Mouse (Mus musculus): ENCODE data around the gene Sgsm2.
"Not testable (repeated sequence)": the region's sequence is repeated elsewhere in the genome, so short reads cannot be mapped to it uniquely, and the experiment has no call there.

Sgsm2 gene

DNA sequence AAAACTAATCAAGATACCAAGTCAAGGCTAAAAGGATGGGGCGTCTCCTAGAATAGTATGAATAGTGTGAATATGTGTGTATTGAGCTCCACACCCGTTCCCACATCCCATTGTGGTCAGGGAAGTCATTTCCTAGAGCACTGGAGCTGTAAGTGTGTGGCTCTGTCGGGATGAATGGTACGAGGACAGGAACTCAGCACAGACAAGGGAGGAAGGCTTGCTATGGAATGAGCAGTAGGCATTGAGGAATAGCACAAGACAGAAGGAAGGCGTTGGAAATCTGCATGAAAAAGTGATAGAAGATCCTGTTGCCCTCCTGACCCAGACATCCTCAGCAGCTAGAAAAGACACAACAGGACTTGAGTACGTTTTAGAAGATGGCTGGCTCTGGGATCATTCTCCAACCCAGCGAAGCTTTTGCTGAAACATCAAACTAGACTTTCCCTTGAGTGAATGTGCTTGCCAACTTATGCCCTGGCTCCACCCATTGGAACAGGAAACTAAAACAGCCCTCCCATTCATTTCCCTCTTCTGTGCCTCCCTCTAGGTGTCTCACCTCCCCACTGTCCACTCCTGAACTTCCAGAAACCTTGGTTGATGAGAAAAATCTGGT, 69.0 kb downstream of the Sgsm2 start:
- no peak for DNase-seq

DNA sequence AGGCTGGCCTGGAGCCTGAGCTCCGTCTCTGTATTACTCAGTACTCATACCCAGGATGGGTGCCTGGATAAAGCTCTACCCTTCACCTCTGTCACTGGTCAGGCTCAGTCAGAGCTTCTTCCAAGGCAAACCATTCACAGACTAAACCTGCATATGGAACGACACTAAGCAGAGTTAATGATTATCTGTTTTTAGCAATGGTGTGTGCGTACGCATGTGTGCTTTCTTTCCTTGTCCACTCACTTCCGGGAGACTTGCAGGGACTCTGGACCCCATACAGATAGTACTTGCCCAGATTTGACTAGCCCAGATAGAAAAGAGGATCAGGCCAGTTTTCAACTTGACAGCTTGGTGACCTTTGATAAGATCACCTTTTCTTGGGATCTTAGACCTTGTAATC, 70.2 kb downstream of the Sgsm2 start:
- no peak for DNase-seq

DNA sequence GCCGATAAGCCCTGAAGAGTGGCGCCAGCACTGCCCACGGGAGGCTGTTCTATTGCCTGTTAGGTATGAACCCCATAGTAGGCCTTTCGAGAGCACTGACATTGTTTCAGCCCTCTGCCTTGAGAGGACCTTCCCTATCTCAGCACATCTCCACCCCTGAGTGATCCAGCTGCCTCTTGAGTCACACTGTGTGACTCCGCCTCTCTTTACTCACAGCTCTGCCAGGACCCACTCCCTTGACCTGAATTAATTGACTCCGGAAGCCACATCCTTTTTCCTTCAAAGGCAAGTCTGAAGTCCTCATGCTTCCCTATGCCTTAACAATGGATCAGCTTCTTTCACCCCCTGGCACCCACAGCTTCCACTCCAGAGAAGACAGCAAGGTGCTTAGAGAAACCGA, 70.7 kb downstream of the Sgsm2 start:
- peak; percentile 67 for DNase-seq

DNA sequence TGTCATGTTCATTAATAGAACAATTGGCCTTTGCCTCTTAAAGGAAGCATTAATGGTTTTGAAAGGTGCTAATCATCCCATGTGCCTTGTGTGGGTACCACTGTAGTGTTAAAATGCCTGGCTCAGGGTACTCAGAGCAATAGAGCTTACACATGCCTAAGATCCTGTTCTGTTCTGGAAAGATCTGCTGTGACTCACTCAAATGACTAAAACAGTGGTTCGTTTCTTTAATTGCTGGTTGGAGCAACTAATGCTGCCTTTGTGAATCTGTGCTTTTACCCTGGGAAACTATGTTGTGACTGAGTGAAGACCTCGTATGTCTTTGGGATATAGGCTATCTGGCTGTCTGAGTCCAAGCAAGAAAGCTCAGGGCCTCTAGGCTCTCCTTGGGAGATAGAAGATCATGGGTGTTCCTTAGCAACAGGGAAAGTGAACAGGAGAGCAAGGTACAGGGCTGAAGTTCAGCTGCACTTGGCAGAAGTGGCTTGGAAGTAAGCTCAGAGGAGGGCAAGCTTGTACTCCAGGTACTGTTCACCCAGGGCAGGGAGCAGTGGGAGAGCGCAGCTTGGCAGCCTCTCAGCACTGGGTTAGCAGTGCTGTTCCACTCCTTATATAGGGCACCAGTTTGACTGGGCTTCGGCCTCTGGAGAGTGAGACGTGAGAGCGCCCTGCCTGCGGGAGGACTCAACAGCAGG, 74.0 kb downstream of the Sgsm2 start:
- peak; percentile 81 for DNase-seq

DNA sequence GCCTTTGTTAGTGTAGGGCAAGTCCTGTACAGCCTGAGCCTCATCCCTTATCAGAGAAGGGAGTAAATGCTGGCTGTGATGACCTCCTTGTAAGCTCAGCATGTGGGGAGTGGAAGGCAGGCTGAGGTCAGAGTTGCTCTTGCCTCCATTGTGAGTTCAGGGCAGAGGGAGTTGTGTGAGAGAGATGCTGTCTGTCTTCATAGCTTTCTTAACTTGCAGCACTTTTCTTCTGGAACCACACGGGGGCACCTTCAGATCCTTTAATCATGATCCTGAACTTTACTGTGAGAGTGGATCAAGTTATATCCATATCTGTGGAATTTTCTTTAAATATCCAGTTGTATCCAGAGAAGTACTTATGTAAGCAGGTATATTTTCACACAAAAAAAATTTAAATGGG, 75.4 kb downstream of the Sgsm2 start:
- DNase-seq, result peak; percentile 64

DNA sequence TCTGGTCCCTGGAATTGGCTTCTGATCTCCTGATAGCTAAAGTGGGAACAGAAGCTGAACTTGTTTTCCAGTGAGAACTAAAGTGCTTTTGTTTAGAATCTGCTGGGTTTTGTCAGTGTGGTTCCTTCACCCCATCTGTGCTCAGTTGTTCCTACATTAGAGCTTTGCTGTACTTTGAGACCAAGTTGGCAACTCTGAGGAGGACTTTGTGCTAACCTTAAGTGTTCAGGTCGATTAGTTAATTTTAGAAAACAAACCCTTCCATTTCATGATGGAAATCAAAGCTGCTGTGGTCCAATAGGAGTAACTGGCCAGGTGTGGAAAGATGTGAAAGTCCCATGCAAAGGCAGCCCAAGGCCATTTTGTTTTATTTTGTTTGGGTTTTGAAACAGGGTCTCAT, 75.9 kb downstream of the Sgsm2 start:
- DNase-seq, result no peak

DNA sequence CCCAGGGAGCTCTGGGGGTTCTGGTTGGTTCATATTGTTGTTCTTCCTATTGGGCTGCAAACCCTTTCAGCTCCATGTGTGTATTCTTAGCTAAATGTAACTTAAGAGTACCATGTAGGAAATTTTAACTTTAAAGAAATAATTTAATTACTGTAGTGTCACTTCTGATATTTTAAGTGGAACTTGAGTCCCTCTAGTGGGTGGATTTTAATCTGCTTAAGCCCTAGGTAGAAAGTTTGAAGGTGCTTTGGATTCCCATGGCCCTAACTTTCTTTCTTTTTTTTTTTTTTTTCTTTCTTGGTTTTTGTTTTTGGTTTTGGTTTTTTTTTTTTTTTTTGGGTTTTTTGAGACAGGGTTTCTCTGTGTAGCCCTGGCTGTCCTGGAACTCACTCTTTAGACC, 81.1 kb downstream of the Sgsm2 start:
- DNase-seq, result no peak

DNA sequence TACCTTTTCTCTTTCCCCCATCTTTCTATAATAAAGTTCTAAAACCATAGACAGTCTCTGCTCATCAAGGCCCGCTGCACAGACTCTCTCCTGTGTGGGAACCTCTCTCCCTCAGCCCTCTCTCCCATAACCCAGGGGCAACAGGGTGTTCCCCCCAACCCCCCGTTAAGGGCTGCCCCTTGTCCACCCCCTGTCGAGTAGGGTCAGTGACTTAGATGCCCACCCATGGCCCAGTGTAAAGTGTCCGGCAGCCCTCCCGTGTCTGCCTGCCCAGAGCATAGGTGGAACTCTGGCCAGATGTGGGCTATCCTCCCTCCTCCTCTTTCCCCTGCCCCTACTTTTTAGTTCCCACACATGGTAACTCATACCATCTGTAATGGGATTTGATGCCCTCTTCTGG, 85.3 kb downstream of the Sgsm2 start:
- DNase-seq, result no peak

DNA sequence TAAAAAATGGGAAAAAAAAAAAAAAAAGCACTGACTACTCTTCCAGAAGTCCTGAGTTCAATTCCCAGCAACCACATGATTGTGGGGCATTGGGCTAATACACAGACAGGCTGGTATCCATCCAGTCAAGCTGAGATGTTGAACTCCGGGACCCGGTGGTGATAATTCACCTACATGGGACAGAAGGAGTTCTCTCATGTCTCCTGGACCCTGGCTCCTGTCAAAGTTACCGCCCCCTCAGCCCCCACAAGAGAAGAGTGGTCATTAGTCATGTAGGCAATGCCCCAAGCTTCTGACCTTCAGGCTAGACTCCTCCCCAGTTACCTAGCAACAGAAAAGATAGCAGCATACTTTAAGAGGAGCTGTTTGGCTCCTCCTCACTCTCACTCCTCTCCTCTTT, 85.8 kb downstream of the Sgsm2 start:
- DNase-seq, result not testable (repeated sequence)

DNA sequence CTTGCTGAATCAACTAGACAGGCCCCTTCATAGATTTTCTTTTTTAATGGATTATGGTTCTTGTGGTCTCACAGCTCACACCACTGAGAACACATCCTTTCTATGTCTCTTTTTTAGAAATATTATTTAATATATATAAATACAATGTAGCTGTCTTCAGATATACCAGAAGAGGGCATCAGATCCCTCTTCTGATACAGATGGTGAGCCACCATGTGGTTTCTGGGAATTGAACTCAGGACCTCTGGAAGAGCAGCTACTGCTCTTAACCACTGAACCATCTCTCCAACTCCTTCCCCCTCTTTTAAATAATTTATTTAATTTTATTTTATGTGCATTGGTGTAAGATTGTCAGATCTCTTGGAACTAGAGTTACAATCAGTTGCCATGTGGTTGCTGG, 86.7 kb downstream of the Sgsm2 start:
- no peak for DNase-seq

DNA sequence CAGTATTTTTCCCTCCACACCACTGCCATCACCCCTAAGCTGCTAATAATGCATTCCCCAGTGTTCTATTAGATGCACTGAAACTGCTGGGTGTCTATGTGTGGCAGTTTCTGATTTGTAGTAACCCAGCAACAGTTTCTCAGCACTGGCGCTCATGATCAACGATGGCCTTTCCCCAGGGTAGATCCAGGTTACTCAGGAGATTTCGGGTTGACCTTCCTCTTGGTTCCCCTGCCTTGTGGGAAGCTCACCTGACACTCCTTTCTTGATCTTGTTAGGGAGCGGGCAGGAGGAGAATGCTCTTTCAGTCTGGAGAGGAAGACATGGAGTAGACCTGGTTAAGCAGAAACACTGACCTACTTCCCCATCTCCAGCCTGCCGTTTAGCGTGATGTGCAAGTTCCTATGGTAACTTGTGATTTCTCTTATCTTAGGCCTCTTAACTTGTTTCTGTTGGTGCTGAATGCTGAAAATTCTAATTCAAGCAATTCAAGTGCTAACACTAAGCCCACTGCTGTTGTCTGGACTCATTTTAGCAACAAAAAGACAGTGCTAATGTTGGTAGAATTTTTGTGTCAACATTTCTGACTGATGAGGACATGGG, 88.5 kb downstream of the Sgsm2 start:
- DNase-seq, result no peak

DNA sequence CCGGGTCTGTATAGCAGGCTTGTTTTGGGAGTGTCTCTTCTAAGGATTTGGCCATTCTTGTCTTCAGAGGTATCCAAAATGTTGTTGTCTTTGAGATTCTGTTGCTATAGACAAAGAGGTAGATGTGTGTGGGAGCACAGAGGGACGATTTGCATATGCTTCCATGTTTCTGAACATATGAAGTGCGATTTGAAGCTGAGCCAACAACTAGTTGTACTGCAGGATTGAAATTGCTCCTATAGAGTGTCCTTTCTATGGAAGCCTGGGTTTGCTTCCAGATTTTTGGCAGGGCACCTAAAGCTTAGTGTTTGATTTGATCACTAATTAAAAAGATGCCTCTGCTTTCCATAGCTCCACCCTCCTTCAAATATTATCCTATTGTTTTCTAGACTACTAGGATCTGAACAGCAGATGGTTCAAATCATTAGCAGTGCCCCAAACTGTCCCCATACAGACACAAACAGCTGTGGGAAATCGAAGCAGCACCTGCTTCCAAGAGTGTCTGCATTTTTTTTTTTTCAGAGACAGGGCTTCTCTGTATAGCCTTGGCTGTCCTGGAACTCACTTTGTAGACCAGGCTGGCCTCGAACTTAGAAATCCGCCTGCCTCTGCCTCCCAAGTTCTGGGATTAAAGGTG, 89.5 kb downstream of the Sgsm2 start:
- no peak for DNase-seq

DNA sequence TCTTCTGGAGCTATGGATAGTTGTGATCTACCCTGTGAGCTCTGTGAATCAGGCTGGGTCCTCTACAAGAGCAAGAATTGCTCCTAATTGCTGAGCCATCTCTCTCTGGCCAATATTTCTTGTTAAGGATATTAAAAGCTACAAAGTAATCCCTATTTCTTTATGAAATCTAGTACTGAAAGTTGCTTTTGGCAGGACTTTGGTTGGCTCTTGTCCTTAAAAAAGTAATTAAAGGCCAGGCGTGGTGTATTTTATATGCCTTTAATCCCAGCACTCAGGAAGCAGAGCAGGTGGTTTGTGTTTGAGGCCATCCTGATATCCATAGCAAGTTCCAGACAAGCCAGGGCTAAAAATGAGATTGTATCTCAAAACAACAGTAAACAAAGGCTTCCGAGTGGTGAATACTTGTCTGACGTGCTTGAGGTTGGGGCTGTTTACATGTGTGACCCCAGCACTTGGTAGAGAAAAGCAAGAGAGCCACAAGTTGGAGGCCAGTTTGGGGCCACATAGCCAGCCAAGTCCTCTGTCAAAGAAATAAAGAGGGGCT, 92.7 kb downstream of the Sgsm2 start:
- peak; percentile 30 for DNase-seq

DNA sequence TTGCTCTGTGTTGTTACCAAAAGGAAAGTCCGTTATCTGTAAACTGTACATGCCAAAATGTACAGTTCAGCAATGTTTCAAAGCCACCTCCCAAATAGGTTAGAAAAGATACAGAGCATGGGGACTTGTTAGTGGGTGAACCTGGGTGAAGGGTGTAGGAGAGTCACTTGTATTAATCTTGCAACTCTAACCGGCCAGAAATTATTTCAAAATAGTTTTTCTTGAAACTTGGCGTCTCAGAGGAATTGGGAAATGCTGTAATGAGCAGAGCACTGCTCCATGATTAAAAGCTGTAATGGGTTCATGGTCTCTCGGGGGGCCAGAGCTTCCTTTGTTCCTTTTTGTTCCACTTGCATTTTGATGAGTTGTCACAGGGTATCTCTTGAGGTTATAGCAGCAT, 96.2 kb downstream of the Sgsm2 start:
- DNase-seq, result no peak
